Mouse (Mus musculus) ES-E14 (cell line): Measurements from ENCODE around the gene Selenoo. TPM values are rescaled to one million over a fixed set of nuclear protein-coding genes. Genes with fewer than 3 reads are reported as not detected.

Source experiments
- DNase-seq: peaks from one replicate; pipeline ENCODE4 v3.0.0-alpha.2; 2013; ENCODE audit warnings: low read depth, low spot score
- H3K27ac ChIP-seq: 2 replicates; pipeline ENCODE4 v1.5.1; 2012; ENCODE audit warnings: low read depth, mild to moderate bottlenecking, low read length, moderate library complexity, mixed read lengths; ENCODE audit not compliant: poor library complexity, insufficient read depth, severe bottlenecking
- H3K36me3 ChIP-seq: 2 replicates; pipeline ENCODE4 v1.6.1; 2012; ENCODE audit warnings: mild to moderate bottlenecking, low read length, moderate library complexity, mixed read lengths; ENCODE audit not compliant: control insufficient read depth, poor library complexity, insufficient read depth, severe bottlenecking
- H3K4me1 ChIP-seq, 2 experiments: fragments of 150-350 bp in 1 of 2; sonication (generic) in 1 of 2; 2 replicates each; pipeline ENCODE4 v1.6.1; 2012; ENCODE audit warnings: low read length in 2 of 2, mild to moderate bottlenecking in 1 of 2, mixed read lengths in 1 of 2; ENCODE audit not compliant: control insufficient read depth in 2 of 2, insufficient read depth in 2 of 2, poor library complexity in 1 of 2
- H3K4me3 ChIP-seq, 2 experiments: fragments of 150-350 bp in 1 of 2; sonication (generic) in 1 of 2; 2 replicates each; pipeline ENCODE4 v1.5.1; 2012; ENCODE audit warnings: low read length in 2 of 2, low read depth in 1 of 2, mild to moderate bottlenecking in 1 of 2, mixed read lengths in 1 of 2; ENCODE audit not compliant: insufficient read depth in 1 of 2, poor library complexity in 1 of 2, severe bottlenecking in 1 of 2
- H3K9ac ChIP-seq: 2 replicates; pipeline ENCODE4 v1.6.1; 2012; ENCODE audit warnings: low read depth, mild to moderate bottlenecking, low read length, mixed read lengths; ENCODE audit not compliant: poor library complexity, insufficient read depth, severe bottlenecking
- H3K9me3 ChIP-seq: fragments of 150-350 bp; sonication (generic); 2 replicates; pipeline ENCODE4 v1.6.1; 2012; ENCODE audit warnings: low read depth, mild to moderate bottlenecking, low read length; ENCODE audit not compliant: control insufficient read depth, insufficient read depth
- CHD2 ChIP-seq: IDR thresholded peaks from 2 replicates; pipeline ENCODE4 v1.6.1; 2014; ENCODE audit warnings: mild to moderate bottlenecking, low read depth, low read length, inconsistent platforms
- HCFC1 ChIP-seq: IDR thresholded peaks from 2 replicates; pipeline ENCODE4 v1.6.1; 2012; ENCODE audit warnings: low read length, inconsistent platforms, borderline replicate concordance; ENCODE audit not compliant: insufficient read depth
- MAFK ChIP-seq: IDR thresholded peaks from 2 replicates; pipeline ENCODE4 v1.6.1; 2014; ENCODE audit warnings: mild to moderate bottlenecking, low read depth, low read length, inconsistent platforms; ENCODE audit not compliant: insufficient read depth
- ZC3H11A ChIP-seq: IDR thresholded peaks from 2 replicates; pipeline ENCODE4 v1.6.1; 2012; ENCODE audit warnings: low read depth, mild to moderate bottlenecking, inconsistent platforms, low read length, borderline replicate concordance
- ZNF384 ChIP-seq: IDR thresholded peaks from 2 replicates; pipeline ENCODE4 v1.6.1; 2012; ENCODE audit warnings: low read depth, low read length, inconsistent platforms
- in situ Hi-C, 2 experiments: fragments of 600-800 bp; cut with MboI; formaldehyde crosslinking; loops; one replicate each; pipeline ENCODE4 v1.15.1; 2025; ENCODE audit warnings: low sequenced_read_pairs in 2 of 2, inconsistent platforms in 1 of 2; ENCODE audit not compliant: unreplicated experiment in 2 of 2
- total RNA-seq: library from RNA; depleted of rRNA; stranded (reverse); fragments of 300-350 nt; gene quantifications from 2 replicates; pipeline ENCODE4 v1.2.3, GENCODE M21; 2012; rRNA removed

Gene Selenoo
- 7.5 and 8.7 TPM in 2 replicates for total RNA-seq

- peaks cover 2 to 3% of the 10 kb centered on the region in 2 experiments; a peak in 1 of 4 replicates for H3K4me1 ChIP-seq
- no peak for TF ChIP-seq ZC3H11A
- peak within 1 kb of the TSS; percentile 82 for H3K9ac ChIP-seq
- peak within 1 kb of the TSS; percentile 74 to 78 for H3K4me3 ChIP-seq
- no peak within 1 kb of the TSS for H3K27ac ChIP-seq
- H3K9me3 ChIP-seq, result no peaks in the 10 kb centered on the region
- peak; percentile 47 for DNase-seq
- H3K36me3 ChIP-seq, result peaks cover 15% of the 10 kb centered on the region; the same call in 1 of the 2 replicates
- in situ Hi-C loops, result no loop called here
Observed at GRCm38 (mm10) chr15:89088607-89089247, at the start of gene Selenoo. Selenoo (plus strand) TSS chr15:89089084.

DNA sequence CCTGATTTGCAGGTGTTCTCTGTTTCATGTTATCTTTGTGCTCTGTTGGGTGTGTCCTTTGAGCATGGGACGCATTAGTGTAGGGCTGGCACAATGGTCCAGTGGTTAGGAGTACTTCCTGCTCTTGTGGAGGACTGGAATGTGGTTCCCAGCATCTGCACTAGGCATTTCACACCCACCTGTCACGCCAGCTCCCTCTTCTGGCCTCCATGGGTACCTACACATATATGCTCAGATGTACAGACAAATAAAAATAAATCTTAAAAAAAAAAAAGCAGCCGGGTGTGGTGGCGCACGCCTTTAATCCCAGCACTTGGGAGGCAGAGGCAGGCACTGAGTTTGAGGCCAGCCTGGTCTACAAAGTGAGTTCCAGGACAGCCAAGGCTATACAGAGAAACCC lies 44.5 kb upstream of the Selenoo start:
- peak; percentile 21 for DNase-seq
- H3K9ac ChIP-seq, result no peak overlapping the region
- no peak overlapping the region for H3K4me3 ChIP-seq
- in situ Hi-C loops, result no loop called here
- H3K27ac ChIP-seq, result no peak overlapping the region
- no peaks in the 10 kb centered on the region for H3K4me1 ChIP-seq
- no peaks in the 10 kb centered on the region for H3K9me3 ChIP-seq
- TF ChIP-seq CHD2 (no peak), HCFC1 (no peak), ZC3H11A (no peak), MAFK (no peak), ZNF384 (no peak)
- H3K36me3 ChIP-seq, result no peaks in the 10 kb centered on the region

DNA sequence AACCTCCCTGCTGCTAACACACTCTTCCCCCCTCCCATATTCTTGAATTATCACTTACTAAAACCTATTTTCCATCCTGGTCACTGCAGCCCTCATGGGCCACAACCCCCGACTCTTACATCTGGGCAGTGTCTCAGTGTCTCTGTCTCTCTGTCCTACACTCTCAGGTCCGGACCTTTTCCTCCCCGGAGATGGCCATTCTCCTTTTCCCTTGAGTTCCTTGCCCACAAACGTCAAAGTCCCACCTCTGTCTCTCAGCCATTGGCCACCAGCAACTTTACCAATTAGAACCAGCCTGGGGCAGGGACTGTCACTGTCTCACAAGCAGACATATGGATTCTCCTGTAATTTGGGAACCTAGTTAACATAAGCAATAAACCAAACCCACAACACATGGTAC lies 42.5 kb upstream of the Selenoo start:
- no peaks in the 10 kb centered on the region for H3K36me3 ChIP-seq
- no peak overlapping the region for H3K4me3 ChIP-seq
- no peaks in the 10 kb centered on the region for H3K9me3 ChIP-seq
- no peak overlapping the region for H3K9ac ChIP-seq
- in situ Hi-C loops, result no loop called here
- no peak for DNase-seq
- TF ChIP-seq CHD2, result no peak
- no peaks in the 10 kb centered on the region for H3K4me1 ChIP-seq
- no peak overlapping the region for H3K27ac ChIP-seq

- no peak overlapping the region for H3K4me3 ChIP-seq
- no peak for TF ChIP-seq HCFC1
- TF ChIP-seq CHD2, result no peak
- no peak for TF ChIP-seq ZC3H11A
- in situ Hi-C loops, result no loop called here
- H3K4me1 ChIP-seq, result peaks cover 0 to 2% of the 10 kb centered on the region in 2 experiments; a peak in 1 of 4 replicates
- no peak for DNase-seq
- no peaks in the 10 kb centered on the region for H3K36me3 ChIP-seq
- H3K9ac ChIP-seq, result no peak overlapping the region
- no peaks in the 10 kb centered on the region for H3K9me3 ChIP-seq
- H3K27ac ChIP-seq, result no peak overlapping the region
Observed at GRCm38 (mm10) chr15:89054666-89055065, 34.2 kb upstream of the Selenoo start.

- Histone ChIP-seq H3K4me1 (peaks cover 0 to 6% of the 10 kb centered on the region in 2 experiments; a peak in 1 of 4 replicates), H3K4me3 (peak overlapping the region; percentile 62 to 83; a peak in 2 of 4 replicates)
- no peak for DNase-seq
Observed at GRCm38 (mm10) chr15:89058736-89059135, 30.1 kb upstream of the Selenoo start.

More at GRCm38 (mm10) chr15:89058736-89059135, 30.1 kb upstream of the Selenoo start:
- no peaks in the 10 kb centered on the region for H3K9me3 ChIP-seq
- no peak overlapping the region for H3K9ac ChIP-seq
- TF ChIP-seq HCFC1 (no peak), MAFK (no peak), CHD2 (no peak), ZC3H11A (no peak), ZNF384 (no peak)
- no peaks in the 10 kb centered on the region for H3K36me3 ChIP-seq
- in situ Hi-C loops, result no loop called here
- no peak overlapping the region for H3K27ac ChIP-seq
